Mouse (Mus musculus) ES-E14 (cell line): ENCODE measurements around the gene Mapre1. TPM values are rescaled to one million over a fixed set of nuclear protein-coding genes. Genes with fewer than 3 reads are reported as not detected.
A peak's percentile ranks its signal among the peaks of the same experiment; 100 is the strongest.
"Not testable (repeated sequence)": the region's sequence is repeated elsewhere in the genome, so short reads cannot be mapped to it uniquely, and the experiment has no call there.

Experiments used
- DNase-seq: peaks from one replicate; pipeline ENCODE4 v3.0.0-alpha.2; 2013; ENCODE audit warnings: low read depth, low spot score
- H3K27ac ChIP-seq: 2 replicates; pipeline ENCODE4 v1.5.1; 2012; ENCODE audit warnings: low read depth, mild to moderate bottlenecking, low read length, moderate library complexity, mixed read lengths; ENCODE audit not compliant: poor library complexity, insufficient read depth, severe bottlenecking
- H3K36me3 ChIP-seq: 2 replicates; pipeline ENCODE4 v1.6.1; 2012; ENCODE audit warnings: mild to moderate bottlenecking, low read length, moderate library complexity, mixed read lengths; ENCODE audit not compliant: control insufficient read depth, poor library complexity, insufficient read depth, severe bottlenecking
- H3K4me1 ChIP-seq, 2 experiments: fragments of 150-350 bp in 1 of 2; sonication (generic) in 1 of 2; 2 replicates each; pipeline ENCODE4 v1.6.1; 2012; ENCODE audit warnings: low read length in 2 of 2, mild to moderate bottlenecking in 1 of 2, mixed read lengths in 1 of 2; ENCODE audit not compliant: control insufficient read depth in 2 of 2, insufficient read depth in 2 of 2, poor library complexity in 1 of 2
- H3K4me3 ChIP-seq, 2 experiments: fragments of 150-350 bp in 1 of 2; sonication (generic) in 1 of 2; 2 replicates each; pipeline ENCODE4 v1.5.1; 2012; ENCODE audit warnings: low read length in 2 of 2, low read depth in 1 of 2, mild to moderate bottlenecking in 1 of 2, mixed read lengths in 1 of 2; ENCODE audit not compliant: insufficient read depth in 1 of 2, poor library complexity in 1 of 2, severe bottlenecking in 1 of 2
- H3K9ac ChIP-seq: 2 replicates; pipeline ENCODE4 v1.6.1; 2012; ENCODE audit warnings: low read depth, mild to moderate bottlenecking, low read length, mixed read lengths; ENCODE audit not compliant: poor library complexity, insufficient read depth, severe bottlenecking
- H3K9me3 ChIP-seq: fragments of 150-350 bp; sonication (generic); 2 replicates; pipeline ENCODE4 v1.6.1; 2012; ENCODE audit warnings: low read depth, mild to moderate bottlenecking, low read length; ENCODE audit not compliant: control insufficient read depth, insufficient read depth
- CHD2 ChIP-seq: IDR thresholded peaks from 2 replicates; pipeline ENCODE4 v1.6.1; 2014; ENCODE audit warnings: mild to moderate bottlenecking, low read depth, low read length, inconsistent platforms
- HCFC1 ChIP-seq: IDR thresholded peaks from 2 replicates; pipeline ENCODE4 v1.6.1; 2012; ENCODE audit warnings: low read length, inconsistent platforms, borderline replicate concordance; ENCODE audit not compliant: insufficient read depth
- MAFK ChIP-seq: IDR thresholded peaks from 2 replicates; pipeline ENCODE4 v1.6.1; 2014; ENCODE audit warnings: mild to moderate bottlenecking, low read depth, low read length, inconsistent platforms; ENCODE audit not compliant: insufficient read depth
- ZC3H11A ChIP-seq: IDR thresholded peaks from 2 replicates; pipeline ENCODE4 v1.6.1; 2012; ENCODE audit warnings: low read depth, mild to moderate bottlenecking, inconsistent platforms, low read length, borderline replicate concordance
- ZNF384 ChIP-seq: IDR thresholded peaks from 2 replicates; pipeline ENCODE4 v1.6.1; 2012; ENCODE audit warnings: low read depth, low read length, inconsistent platforms
- in situ Hi-C, 2 experiments: fragments of 600-800 bp; cut with MboI; formaldehyde crosslinking; loops; one replicate each; pipeline ENCODE4 v1.15.1; 2025; ENCODE audit warnings: low sequenced_read_pairs in 2 of 2, inconsistent platforms in 1 of 2; ENCODE audit not compliant: unreplicated experiment in 2 of 2
- total RNA-seq: library from RNA; depleted of rRNA; stranded (reverse); fragments of 300-350 nt; gene quantifications from 2 replicates; pipeline ENCODE4 v1.2.3, GENCODE M21; 2012; rRNA removed

The Mapre1 gene
- total RNA-seq, 1 experiment = 67.4 TPM

DNA sequence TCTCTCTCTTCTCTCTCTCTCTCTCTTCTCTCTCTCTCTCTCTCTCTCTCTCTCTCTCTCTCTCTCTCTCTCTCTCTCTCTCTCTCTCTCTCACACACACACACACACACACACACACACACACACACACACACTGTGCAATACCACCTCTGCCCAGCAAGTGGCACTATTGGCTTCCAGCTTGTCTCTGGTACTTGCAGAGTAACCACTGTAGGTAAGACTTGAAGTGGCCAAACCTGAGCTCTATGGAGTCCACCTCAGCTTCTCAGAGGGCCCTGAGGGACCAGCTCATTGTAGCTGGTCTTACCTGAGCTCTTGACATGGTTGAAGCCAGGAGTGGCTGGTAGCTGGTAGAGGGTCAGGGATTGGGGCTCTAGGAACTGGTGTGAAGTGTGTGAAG is 66.4 kb downstream of the Mapre1 start:
- H3K27ac ChIP-seq, in situ Hi-C loops, H3K36me3 ChIP-seq, H3K4me3 ChIP-seq, H3K4me1 ChIP-seq, H3K9ac ChIP-seq, H3K9me3 ChIP-seq: not testable (repeated sequence)
- DNase-seq = peak; percentile 45
- peak; percentile 24; the same call in 1 of the 2 replicates for TF ChIP-seq ZC3H11A

DNA sequence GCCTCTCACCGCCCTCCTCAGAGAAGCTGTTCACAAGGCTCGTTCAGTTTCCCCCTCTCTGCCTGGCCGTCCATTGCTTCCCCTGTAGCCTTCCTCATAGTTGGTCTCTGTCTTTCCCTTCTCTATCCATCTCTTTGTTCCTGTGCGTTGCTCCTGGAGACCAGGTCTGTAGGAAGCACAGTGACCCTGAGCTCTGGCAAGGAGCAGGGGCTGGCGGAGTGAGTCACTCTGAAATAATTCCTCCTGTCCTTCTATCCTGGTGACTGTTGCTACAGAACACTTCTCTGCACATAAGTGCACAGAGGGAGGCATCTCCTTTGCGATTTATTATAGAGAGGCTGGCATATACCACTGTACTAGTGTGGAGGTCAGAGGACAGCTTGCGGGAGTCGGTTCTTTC is 67.1 kb downstream of the Mapre1 start:
- no peaks in the 10 kb centered on the region for H3K4me1 ChIP-seq
- no peak for DNase-seq
- H3K4me3 ChIP-seq = no peak overlapping the region
- TF ChIP-seq MAFK = no peak
- no peak for TF ChIP-seq HCFC1
- no peak for TF ChIP-seq ZNF384
- H3K9me3 ChIP-seq = no peaks in the 10 kb centered on the region
- H3K27ac ChIP-seq = no peak overlapping the region
- H3K36me3 ChIP-seq = no peaks in the 10 kb centered on the region
- in situ Hi-C loops = no loop called here
- H3K9ac ChIP-seq = no peak overlapping the region

DNA sequence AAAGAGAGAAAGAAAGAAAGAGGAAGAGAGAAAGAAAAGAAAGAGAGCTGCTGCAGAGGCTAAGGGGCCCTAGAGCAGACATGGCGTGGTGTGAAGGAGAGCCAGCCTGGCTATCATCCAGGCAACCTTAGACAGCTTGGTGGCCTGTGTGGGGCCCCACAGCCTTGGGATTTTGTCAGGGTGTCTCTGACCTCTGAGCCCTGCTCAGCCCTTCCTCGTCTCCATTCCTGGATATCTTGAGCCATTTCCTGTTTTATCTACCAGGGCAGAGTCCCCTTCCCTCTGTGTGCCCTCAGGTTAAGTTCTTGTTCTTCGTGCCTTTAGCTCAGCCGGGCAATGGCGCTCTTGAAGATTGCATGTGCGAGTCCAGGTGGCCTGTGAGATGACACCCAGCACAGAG is 67.8 kb downstream of the Mapre1 start:
- TF ChIP-seq ZNF384 = no peak
- TF ChIP-seq MAFK = no peak
- TF ChIP-seq ZC3H11A = no peak
- Histone ChIP-seq H3K9me3 (no peaks in the 10 kb centered on the region), H3K27ac (no peak overlapping the region), H3K36me3 (no peaks in the 10 kb centered on the region), H3K4me3 (no peak overlapping the region), H3K4me1 (no peaks in the 10 kb centered on the region), H3K9ac (no peak overlapping the region)
- DNase-seq = no peak
- in situ Hi-C loops = no loop called here

- Histone ChIP-seq H3K9me3 (no peaks in the 10 kb centered on the region), H3K36me3 (no peaks in the 10 kb centered on the region), H3K9ac (no peak overlapping the region), H3K4me3 (no peak overlapping the region), H3K4me1 (no peaks in the 10 kb centered on the region), H3K27ac (no peak overlapping the region)
- TF ChIP-seq CHD2 = no peak
- no peak for TF ChIP-seq MAFK
- no peak for TF ChIP-seq ZC3H11A
- no peak for TF ChIP-seq HCFC1
- TF ChIP-seq ZNF384 = no peak
- in situ Hi-C loops = no loop called here
- no peak for DNase-seq
Measured at GRCm38 (mm10) chr2:153809921-153810320, 68.8 kb downstream of the Mapre1 start.

DNA sequence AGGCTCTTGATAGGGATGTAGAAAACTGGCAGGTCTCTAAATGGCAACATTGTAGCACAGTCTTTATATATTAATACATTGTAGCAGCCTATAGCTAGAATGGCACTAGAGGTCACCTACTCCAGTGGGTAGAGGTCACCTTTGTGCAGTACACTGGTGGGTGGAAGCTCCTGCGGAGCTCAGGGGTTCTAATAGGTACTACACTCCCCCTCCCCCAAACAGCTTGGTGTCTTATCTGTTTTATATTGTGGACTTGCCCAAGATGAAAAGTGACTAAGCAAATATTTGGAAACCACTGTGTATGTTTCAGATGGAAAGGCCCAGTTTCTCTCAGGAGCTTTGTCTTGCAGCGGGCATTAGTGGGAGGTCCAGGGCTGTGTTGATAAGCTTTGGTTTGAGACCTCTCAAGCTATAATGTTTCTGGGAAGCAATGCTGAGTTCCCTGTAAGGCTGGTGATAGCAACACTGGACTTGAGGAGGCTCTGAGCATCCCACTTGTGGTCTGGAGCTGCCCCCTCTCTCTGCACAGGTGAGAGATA is 81.0 kb downstream of the Mapre1 start:
- Histone ChIP-seq H3K4me1 (no peaks in the 10 kb centered on the region), H3K27ac (no peak overlapping the region), H3K36me3 (no peaks in the 10 kb centered on the region), H3K9me3 (no peaks in the 10 kb centered on the region), H3K9ac (no peak overlapping the region), H3K4me3 (no peak overlapping the region)
- TF ChIP-seq ZC3H11A (no peak), MAFK (no peak), HCFC1 (no peak), CHD2 (no peak), ZNF384 (no peak)
- DNase-seq = no peak
- in situ Hi-C loops = no loop called here

Other genes with a start within 250 kb of the Mapre1 start
- gene 4930404H24Rik, start 248.5 kb upstream of the Mapre1 start, total RNA-seq = not detected in 2 replicates
- gene Nol4l, start 211.3 kb upstream of the Mapre1 start, total RNA-seq = 3.8 and 4.3 TPM in 2 replicates
- 9.1 and 12.7 TPM in 2 replicates for gene Commd7, start 108.5 kb upstream of the Mapre1 start, total RNA-seq
- gene Dnmt3b, start 91.8 kb upstream of the Mapre1 start, total RNA-seq = 136 and 183 TPM in 2 replicates
- gene Dnmt3c, start 44.6 kb upstream of the Mapre1 start, total RNA-seq = 0.27 TPM in 1 of 2 replicates, not detected in the other
- 1.2 TPM in 2 replicates for gene Efcab8, start 38.7 kb downstream of the Mapre1 start, total RNA-seq
- gene Sun5, start 129.8 kb downstream of the Mapre1 start, total RNA-seq = not detected in 2 replicates
- gene Bpifb2, start 133.8 kb downstream of the Mapre1 start, total RNA-seq = not detected in 2 replicates
- not detected in 2 replicates for gene Bpifb6, start 159.1 kb downstream of the Mapre1 start, total RNA-seq
- gene Bpifb3, start 177.0 kb downstream of the Mapre1 start, total RNA-seq = not detected in 2 replicates
- not detected in 2 replicates for gene Bpifb4, start 196.9 kb downstream of the Mapre1 start, total RNA-seq
- not detected in 2 replicates for gene Bpifa6, start 233.7 kb downstream of the Mapre1 start, total RNA-seq